Mouse (Mus musculus): ENCODE data around the gene Rtn4rl1. TPM values are rescaled to one million over a fixed set of nuclear protein-coding genes. Genes with fewer than 3 reads are reported as not detected.
"Not testable (repeated sequence)": the region's sequence is repeated elsewhere in the genome, so short reads cannot be mapped to it uniquely, and the experiment has no call there.

The Rtn4rl1 gene
- polyA plus RNA-seq, 1 experiment from 2014 or later, result 1.1 TPM

DNA sequence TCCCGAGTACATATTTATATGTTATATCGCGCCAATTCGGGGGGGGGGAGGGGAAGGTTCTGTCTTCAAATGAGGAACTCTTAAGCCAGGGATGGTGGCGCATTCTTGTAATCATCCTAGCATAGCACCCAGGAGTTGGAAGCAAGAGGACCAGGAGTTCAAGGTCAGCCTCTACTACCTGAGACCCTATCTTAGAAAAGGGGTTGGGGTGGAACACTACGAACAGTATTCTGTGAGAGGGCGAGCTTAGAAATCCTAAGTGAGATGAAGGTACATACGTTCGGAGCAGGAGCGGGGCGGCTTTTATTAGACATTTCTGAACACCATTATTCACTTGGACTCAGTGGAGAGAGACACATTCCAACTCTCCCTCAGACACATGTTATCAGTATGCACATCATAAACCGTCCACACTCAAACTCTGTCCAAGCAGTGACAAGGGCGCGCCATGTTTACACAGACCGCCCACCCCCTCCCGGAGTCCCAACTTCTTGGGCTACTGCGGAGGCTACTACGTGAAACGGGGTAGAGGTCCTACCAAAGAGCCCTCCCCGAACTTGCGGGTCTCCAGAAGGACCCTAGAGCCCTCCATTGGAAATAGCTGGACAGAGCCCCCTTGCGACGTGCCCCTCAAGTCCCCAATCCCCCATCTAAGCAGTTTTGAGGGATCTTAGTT lies 24.0 kb upstream of the Rtn4rl1 start, which contains the start of gene Hic1:
Gene Hic1, minus strand, starts transcription at position 115 of the 676 bp plus-strand sequence.
- Histone ChIP-seq H3K27ac (ENCODE audit: low read depth) (peak within 1 kb of the TSS; percentile 95), H3K4me2 (peak within 1 kb of the TSS; percentile 76), H3K9ac (peak within 1 kb of the TSS; percentile 91), H3K4me1 (ENCODE audit: insufficient read depth) (peaks cover 2% of the 10 kb centered on the region), H3K36me3 (ENCODE audit: insufficient read depth) (peaks cover 32% of the 10 kb centered on the region), H3K27me3 (ENCODE audit: insufficient read depth, low read length) (peaks cover 79% of the 10 kb centered on the region), H3K4me3 (ENCODE audit: low read depth, low read length) (peak within 1 kb of the TSS; percentile 77), H3K9me3 (ENCODE audit: low read depth, low read length) (no peaks in the 10 kb centered on the region)
- DNase-seq, result peak; percentile 69
- TF ChIP-seq CTCF (IDR thresholded peaks at IDR 0.05; ENCODE audit: low read depth), result no peak
- no peak for ATAC-seq (ENCODE audit: insufficient read depth)
- WGBS, result 2% methylated on average over 23 of the region's 23 CpGs

- DNase-seq, result peak; percentile 98
- H3K36me3 ChIP-seq (ENCODE audit: insufficient read depth), result peaks cover 25% of the 10 kb centered on the region
- peak overlapping the region; percentile 76 for H3K4me2 ChIP-seq
- peak overlapping the region; percentile 33; the same call in 1 of the 2 replicates for H3K27ac ChIP-seq (ENCODE audit: low read depth)
- peaks cover 72% of the 10 kb centered on the region for H3K27me3 ChIP-seq (ENCODE audit: insufficient read depth, low read length)
- under 1% methylated on average over 38 of the region's 38 CpGs for WGBS
- ATAC-seq (ENCODE audit: insufficient read depth), result peak; percentile 45
- peak; percentile 77 for TF ChIP-seq CTCF (IDR thresholded peaks at IDR 0.05; ENCODE audit: low read depth)
- no peaks in the 10 kb centered on the region for H3K9me3 ChIP-seq (ENCODE audit: low read depth, low read length)
- peaks cover 2% of the 10 kb centered on the region for H3K4me1 ChIP-seq (ENCODE audit: insufficient read depth)
- H3K4me3 ChIP-seq (ENCODE audit: low read depth, low read length), result peak overlapping the region; percentile 77
- no peak overlapping the region for H3K9ac ChIP-seq
Measured at GRCm38 (mm10) chr11:75170136-75170751, 23.3 kb upstream of the Rtn4rl1 start.

- Histone ChIP-seq H3K27me3 (ENCODE audit: insufficient read depth, low read length) (peaks cover 61% of the 10 kb centered on the region), H3K27ac (ENCODE audit: low read depth) (no peak overlapping the region), H3K4me3 (ENCODE audit: low read depth, low read length) (peak overlapping the region; percentile 61; the same call in 1 of the 2 replicates), H3K9ac (no peak overlapping the region), H3K9me3 (ENCODE audit: low read depth, low read length) (no peaks in the 10 kb centered on the region), H3K4me2 (peak overlapping the region; percentile 92), H3K36me3 (ENCODE audit: insufficient read depth) (peaks cover 16% of the 10 kb centered on the region), H3K4me1 (ENCODE audit: insufficient read depth) (peaks cover 2% of the 10 kb centered on the region)
- 13% methylated on average over 17 of the region's 17 CpGs for WGBS
- DNase-seq (no peak), ATAC-seq (ENCODE audit: insufficient read depth) (no peak)
- TF ChIP-seq CTCF (IDR thresholded peaks at IDR 0.05; ENCODE audit: low read depth), result no peak
Measured at GRCm38 (mm10) chr11:75171186-75171865, 22.3 kb upstream of the Rtn4rl1 start.

GRCm38 (mm10) chr11:75172151-75173094 lies 21.2 kb upstream of the Rtn4rl1 start:
- peak overlapping the region; percentile 92 for H3K4me2 ChIP-seq
- H3K9ac ChIP-seq, result peak overlapping the region; percentile 20; the same call in 1 of the 2 replicates
- no peaks in the 10 kb centered on the region for H3K9me3 ChIP-seq (ENCODE audit: low read depth, low read length)
- no peak; the same call in 1 of the 2 replicates for ATAC-seq (ENCODE audit: insufficient read depth)
- H3K4me3 ChIP-seq (ENCODE audit: low read depth, low read length), result peak overlapping the region; percentile 61
- peaks cover 14% of the 10 kb centered on the region for H3K36me3 ChIP-seq (ENCODE audit: insufficient read depth)
- WGBS, result under 1% methylated on average over 75 of the region's 75 CpGs
- TF ChIP-seq CTCF (IDR thresholded peaks at IDR 0.05; ENCODE audit: low read depth), result no peak
- peak; percentile 75 for DNase-seq
- H3K4me1 ChIP-seq (ENCODE audit: insufficient read depth), result peaks cover 2% of the 10 kb centered on the region
- H3K27me3 ChIP-seq (ENCODE audit: insufficient read depth, low read length), result peaks cover 51% of the 10 kb centered on the region
- no peak overlapping the region for H3K27ac ChIP-seq (ENCODE audit: low read depth)

GRCm38 (mm10) chr11:75173095-75173798 lies 20.3 kb upstream of the Rtn4rl1 start:
- peak overlapping the region; percentile 61 for H3K4me3 ChIP-seq (ENCODE audit: low read depth, low read length)
- TF ChIP-seq CTCF (IDR thresholded peaks at IDR 0.05; ENCODE audit: low read depth), result no peak
- under 1% methylated on average over 71 of the region's 71 CpGs for WGBS
- H3K27me3 ChIP-seq (ENCODE audit: insufficient read depth, low read length), result peaks cover 43% of the 10 kb centered on the region
- DNase-seq (peak; percentile 91), ATAC-seq (ENCODE audit: insufficient read depth) (peak; percentile 51)
- H3K36me3 ChIP-seq (ENCODE audit: insufficient read depth), result peaks cover 17% of the 10 kb centered on the region; the same call in 1 of the 2 replicates
- H3K9ac ChIP-seq, result 0 out of 2 replicates have a peak overlapping the region, but pooled peaks have one; percentile 16
- no peak overlapping the region for H3K27ac ChIP-seq (ENCODE audit: low read depth)
- H3K4me1 ChIP-seq (ENCODE audit: insufficient read depth), result peaks cover 7% of the 10 kb centered on the region
- no peaks in the 10 kb centered on the region for H3K9me3 ChIP-seq (ENCODE audit: low read depth, low read length)
- peak overlapping the region; percentile 92 for H3K4me2 ChIP-seq

GRCm38 (mm10) chr11:75173799-75174165 lies 19.8 kb upstream of the Rtn4rl1 start:
- ATAC-seq (ENCODE audit: insufficient read depth) (no peak), DNase-seq (no peak)
- H3K4me2 ChIP-seq, result peak overlapping the region; percentile 92
- no peak overlapping the region for H3K9ac ChIP-seq
- H3K27me3 ChIP-seq (ENCODE audit: insufficient read depth, low read length), result peaks cover 38% of the 10 kb centered on the region
- WGBS, result 4% methylated on average over 15 of the region's 15 CpGs
- no peak for TF ChIP-seq CTCF (IDR thresholded peaks at IDR 0.05; ENCODE audit: low read depth)
- peaks cover 17% of the 10 kb centered on the region; the same call in 1 of the 2 replicates for H3K36me3 ChIP-seq (ENCODE audit: insufficient read depth)
- no peaks in the 10 kb centered on the region for H3K9me3 ChIP-seq (ENCODE audit: low read depth, low read length)
- peaks cover 7% of the 10 kb centered on the region for H3K4me1 ChIP-seq (ENCODE audit: insufficient read depth)
- H3K4me3 ChIP-seq (ENCODE audit: low read depth, low read length), result peak overlapping the region; percentile 61
- H3K27ac ChIP-seq (ENCODE audit: low read depth), result no peak overlapping the region

DNA sequence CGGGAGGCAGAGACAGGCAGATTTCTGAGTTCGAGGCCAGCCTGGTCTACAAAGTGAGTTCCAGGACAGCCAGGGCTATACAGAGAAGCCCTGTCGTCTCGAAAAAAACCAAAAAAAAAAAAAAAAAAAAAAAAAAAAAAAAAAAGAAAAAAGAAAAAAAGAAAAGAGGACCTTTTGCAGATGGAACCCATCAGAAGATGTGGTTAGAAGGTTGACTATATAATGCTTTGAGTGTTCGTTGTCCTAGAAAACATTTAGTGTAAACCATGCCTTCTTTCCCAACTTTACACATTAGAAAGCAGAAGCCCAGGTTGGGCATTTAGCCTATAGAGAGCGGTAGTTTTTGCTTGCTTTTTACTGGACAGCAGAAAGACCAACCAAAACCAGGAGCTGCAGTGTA lies 19.0 kb upstream of the Rtn4rl1 start:
- peaks cover 35% of the 10 kb centered on the region for H3K27me3 ChIP-seq (ENCODE audit: insufficient read depth, low read length)
- H3K9ac ChIP-seq; H3K9me3 ChIP-seq (ENCODE audit: low read depth, low read length); H3K27ac ChIP-seq (ENCODE audit: low read depth); ATAC-seq (ENCODE audit: insufficient read depth); DNase-seq; H3K4me2 ChIP-seq; H3K4me3 ChIP-seq (ENCODE audit: low read depth, low read length); H3K4me1 ChIP-seq (ENCODE audit: insufficient read depth): not testable (repeated sequence)
- 67% methylated on average over 6 of the region's 6 CpGs for WGBS
- H3K36me3 ChIP-seq (ENCODE audit: insufficient read depth), result peaks cover 17% of the 10 kb centered on the region; the same call in 1 of the 2 replicates
